Mouse (Mus musculus): ENCODE measurements around the gene Rassf2. TPM values are rescaled to one million over a fixed set of nuclear protein-coding genes. Genes with fewer than 3 reads are reported as not detected.

Rassf2 gene
- polyA plus RNA-seq, 1 experiment: 11.9 TPM

- no peak overlapping the region for H3K4me3 ChIP-seq (ENCODE audit: insufficient read depth, low read length)
- H3K4me1 ChIP-seq (ENCODE audit: control insufficient read depth, insufficient read depth, low read length): no peaks in the 10 kb centered on the region
- H3K27ac ChIP-seq (ENCODE audit: insufficient read depth, low read length): no peak overlapping the region
- TF ChIP-seq CTCF (IDR thresholded peaks at IDR 0.05; ENCODE audit: borderline replicate concordance, insufficient read depth, low read length): no peak
- no peak for TF ChIP-seq POLR2A (IDR thresholded peaks at IDR 0.05; ENCODE audit: low read depth, low read length)
Observed at GRCm38 (mm10) chr2:132053824-132054223, 23.8 kb upstream of the Rassf2 start.

- no peaks in the 10 kb centered on the region for H3K4me1 ChIP-seq (ENCODE audit: control insufficient read depth, insufficient read depth, low read length)
Observed at GRCm38 (mm10) chr2:132051798-132052197, 21.7 kb upstream of the Rassf2 start.

GRCm38 (mm10) chr2:132049921-132050320 is 19.9 kb upstream of the Rassf2 start:
- H3K4me3 ChIP-seq (ENCODE audit: insufficient read depth, low read length): no peak overlapping the region
- no peak overlapping the region for H3K27ac ChIP-seq (ENCODE audit: insufficient read depth, low read length)
- H3K4me1 ChIP-seq (ENCODE audit: control insufficient read depth, insufficient read depth, low read length): no peaks in the 10 kb centered on the region
- TF ChIP-seq POLR2A (IDR thresholded peaks at IDR 0.05; ENCODE audit: low read depth, low read length) (no peak), CTCF (IDR thresholded peaks at IDR 0.05; ENCODE audit: borderline replicate concordance, insufficient read depth, low read length) (no peak)

More at GRCm38 (mm10) chr2:132051798-132052197, 21.7 kb upstream of the Rassf2 start:
- Histone ChIP-seq H3K4me3 (ENCODE audit: insufficient read depth, low read length) (no peak overlapping the region), H3K27ac (ENCODE audit: insufficient read depth, low read length) (no peak overlapping the region)
- no peak for TF ChIP-seq POLR2A (IDR thresholded peaks at IDR 0.05; ENCODE audit: low read depth, low read length)
- TF ChIP-seq CTCF (IDR thresholded peaks at IDR 0.05; ENCODE audit: borderline replicate concordance, insufficient read depth, low read length): no peak

- no peak overlapping the region for H3K27ac ChIP-seq (ENCODE audit: insufficient read depth, low read length)
- TF ChIP-seq CTCF (IDR thresholded peaks at IDR 0.05; ENCODE audit: borderline replicate concordance, insufficient read depth, low read length): no peak
- no peak for TF ChIP-seq POLR2A (IDR thresholded peaks at IDR 0.05; ENCODE audit: low read depth, low read length)
- H3K4me1 ChIP-seq (ENCODE audit: control insufficient read depth, insufficient read depth, low read length): no peaks in the 10 kb centered on the region
- H3K4me3 ChIP-seq (ENCODE audit: insufficient read depth, low read length): no peak overlapping the region
Observed at GRCm38 (mm10) chr2:132049491-132049890, 19.4 kb upstream of the Rassf2 start.

- H3K4me3 ChIP-seq (ENCODE audit: insufficient read depth, low read length): no peak overlapping the region
- H3K4me1 ChIP-seq (ENCODE audit: control insufficient read depth, insufficient read depth, low read length): no peaks in the 10 kb centered on the region
- H3K27ac ChIP-seq (ENCODE audit: insufficient read depth, low read length): no peak overlapping the region
- TF ChIP-seq POLR2A (IDR thresholded peaks at IDR 0.05; ENCODE audit: low read depth, low read length) (no peak), CTCF (IDR thresholded peaks at IDR 0.05; ENCODE audit: borderline replicate concordance, insufficient read depth, low read length) (no peak)
Observed at GRCm38 (mm10) chr2:132048143-132048772, 18.2 kb upstream of the Rassf2 start.

GRCm38 (mm10) chr2:132047364-132047763 is 17.3 kb upstream of the Rassf2 start:
- Histone ChIP-seq H3K27ac (ENCODE audit: insufficient read depth, low read length) (no peak overlapping the region), H3K4me3 (ENCODE audit: insufficient read depth, low read length) (no peak overlapping the region), H3K4me1 (ENCODE audit: control insufficient read depth, insufficient read depth, low read length) (no peaks in the 10 kb centered on the region; the same call in 1 of the 2 replicates)
- TF ChIP-seq CTCF (IDR thresholded peaks at IDR 0.05; ENCODE audit: borderline replicate concordance, insufficient read depth, low read length) (no peak), POLR2A (IDR thresholded peaks at IDR 0.05; ENCODE audit: low read depth, low read length) (no peak)

- H3K27ac ChIP-seq (ENCODE audit: insufficient read depth, low read length): no peak overlapping the region
- H3K4me3 ChIP-seq (ENCODE audit: insufficient read depth, low read length): no peak overlapping the region
- no peaks in the 10 kb centered on the region; the same call in 1 of the 2 replicates for H3K4me1 ChIP-seq (ENCODE audit: control insufficient read depth, insufficient read depth, low read length)
- TF ChIP-seq POLR2A (IDR thresholded peaks at IDR 0.05; ENCODE audit: low read depth, low read length): no peak
- no peak for TF ChIP-seq CTCF (IDR thresholded peaks at IDR 0.05; ENCODE audit: borderline replicate concordance, insufficient read depth, low read length)
Observed at GRCm38 (mm10) chr2:132046659-132047058, 16.6 kb upstream of the Rassf2 start.

- TF ChIP-seq CTCF (IDR thresholded peaks at IDR 0.05; ENCODE audit: borderline replicate concordance, insufficient read depth, low read length) (no peak), POLR2A (IDR thresholded peaks at IDR 0.05; ENCODE audit: low read depth, low read length) (no peak)
- no peaks in the 10 kb centered on the region; the same call in 1 of the 2 replicates for H3K4me1 ChIP-seq (ENCODE audit: control insufficient read depth, insufficient read depth, low read length)
- no peak overlapping the region for H3K27ac ChIP-seq (ENCODE audit: insufficient read depth, low read length)
- no peak overlapping the region for H3K4me3 ChIP-seq (ENCODE audit: insufficient read depth, low read length)
Observed at GRCm38 (mm10) chr2:132044320-132045274, 14.5 kb upstream of the Rassf2 start.

GRCm38 (mm10) chr2:132043101-132043621 is 13.1 kb upstream of the Rassf2 start:
- Histone ChIP-seq H3K4me3 (ENCODE audit: insufficient read depth, low read length) (no peak overlapping the region), H3K27ac (ENCODE audit: insufficient read depth, low read length) (peak overlapping the region; percentile 29), H3K4me1 (ENCODE audit: control insufficient read depth, insufficient read depth, low read length) (no peaks in the 10 kb centered on the region; the same call in 1 of the 2 replicates)
- TF ChIP-seq CTCF (IDR thresholded peaks at IDR 0.05; ENCODE audit: borderline replicate concordance, insufficient read depth, low read length) (no peak), POLR2A (IDR thresholded peaks at IDR 0.05; ENCODE audit: low read depth, low read length) (peak; percentile 28; the same call in 1 of the 2 replicates)

All from embryonic fibroblast, embryonic 13.5 days (primary cell).